Mouse (Mus musculus) intestine, embryonic 14.5 days (tissue): ENCODE measurements around the gene Fhl2. TPM values are rescaled to one million over a fixed set of nuclear protein-coding genes. Genes with fewer than 3 reads are reported as not detected.
A peak's percentile ranks its signal among the peaks of the same experiment; 100 is the strongest.

ENCODE experiments used
- ATAC-seq: fragments of 200-750 bp; cut with Nextera tagmentation; replicated peaks from 2 replicates; pipeline ENCODE4 v1.8.0; 2017; ENCODE audit warnings: low read depth, moderate number of reproducible peaks, moderate TSS enrichment, moderate library complexity; ENCODE audit not compliant: low FRiP score, low TSS enrichment
- DNase-seq: peaks from one replicate; pipeline ENCODE4 v3.0.0-alpha.2; 2018; ENCODE audit warnings: low spot score
- H3K27ac ChIP-seq: fragments of 300-500 bp; sonication (generic); 2 replicates; pipeline ENCODE4 v1.5.1; 2014; ENCODE audit warnings: low read depth, mild to moderate bottlenecking, control low read depth
- H3K27me3 ChIP-seq: fragments of 300-500 bp; sonication (generic); replicated peaks from 2 replicates; pipeline ENCODE4 v1.6.1; 2014; ENCODE audit warnings: low read length, control low read depth; ENCODE audit not compliant: control insufficient read depth, insufficient read depth
- H3K36me3 ChIP-seq: fragments of 300-500 bp; sonication (generic); 2 replicates; pipeline ENCODE4 v1.6.1; 2014; ENCODE audit warnings: low read length, control low read depth; ENCODE audit not compliant: control insufficient read depth, insufficient read depth
- H3K4me1 ChIP-seq: fragments of 300-500 bp; sonication (generic); replicated peaks from 2 replicates; pipeline ENCODE4 v1.6.1; 2014; ENCODE audit warnings: low read length, control low read depth, mixed read lengths; ENCODE audit not compliant: control insufficient read depth, insufficient read depth
- H3K4me2 ChIP-seq: fragments of 300-500 bp; sonication (generic); 2 replicates; pipeline ENCODE4 v1.6.1; 2014; ENCODE audit warnings: low read length
- H3K4me3 ChIP-seq: fragments of 300-500 bp; sonication (generic); 2 replicates; pipeline ENCODE4 v1.5.1; 2014; ENCODE audit warnings: low read depth, low read length, control low read depth, mixed read lengths
- H3K9ac ChIP-seq: fragments of 300-500 bp; sonication (generic); 2 replicates; pipeline ENCODE4 v1.6.1; 2014; ENCODE audit warnings: mild to moderate bottlenecking, low read length
- H3K9me3 ChIP-seq: fragments of 300-500 bp; sonication (generic); 2 replicates; pipeline ENCODE4 v1.6.1; 2016; ENCODE audit warnings: low read length, control low read depth; ENCODE audit not compliant: control insufficient read depth
- WGBS: fragments of 180-500 bp; shearing (Covaris S2); extraction: QIAGEN DNeasy Blood & Tissue Kit; methylation state at CpG from one replicate; pipeline ENCODE4 v1.1.7; 2014; 5-methylcytosine and 5-hydroxymethylcytosine counted together
- polyA plus RNA-seq: library from polyadenylated mRNA; unstranded; fragments of >200 nt; fragmentation: Nextera tagmentation; extraction: Ambion mirVana; gene quantifications from 2 replicates; pipeline ENCODE4 v1.2.1, GENCODE M21; 2014

The Fhl2 gene
- polyA plus RNA-seq, 1 experiment from 2014 or later, result 60.5 TPM

DNA sequence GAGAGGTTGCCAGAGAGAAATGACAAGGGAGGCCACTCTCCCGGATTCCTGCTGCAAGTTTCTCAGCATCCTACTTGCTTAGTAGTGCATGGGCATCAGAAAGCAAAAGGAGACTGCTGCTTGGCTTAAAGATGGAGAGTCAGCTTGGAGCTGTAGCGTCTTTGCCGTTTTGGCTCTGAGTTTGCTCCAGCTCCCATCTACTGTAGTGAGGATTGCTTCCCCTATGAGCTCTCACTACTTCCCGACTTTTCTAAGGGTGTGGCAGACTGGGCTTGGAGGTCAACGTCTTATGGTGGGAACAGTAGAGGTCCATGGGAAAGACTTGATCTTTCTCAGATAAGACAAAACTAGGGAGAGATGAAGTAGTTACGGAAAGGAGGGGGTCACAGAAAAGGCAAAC lies 15.9 kb downstream of the Fhl2 start:
- 75% methylated on average over 6 of the region's 6 CpGs for WGBS
- DNase-seq (no peak), ATAC-seq (no peak)
- Histone ChIP-seq H3K27ac (no peak overlapping the region), H3K4me1 (0 out of 2 replicates have a peak, but pooled peaks cover 8% of the 10 kb centered on the region), H3K36me3 (no peaks in the 10 kb centered on the region), H3K9me3 (no peaks in the 10 kb centered on the region), H3K4me3 (no peak overlapping the region), H3K4me2 (no peak overlapping the region), H3K27me3 (no peaks in the 10 kb centered on the region), H3K9ac (no peak overlapping the region)

DNA sequence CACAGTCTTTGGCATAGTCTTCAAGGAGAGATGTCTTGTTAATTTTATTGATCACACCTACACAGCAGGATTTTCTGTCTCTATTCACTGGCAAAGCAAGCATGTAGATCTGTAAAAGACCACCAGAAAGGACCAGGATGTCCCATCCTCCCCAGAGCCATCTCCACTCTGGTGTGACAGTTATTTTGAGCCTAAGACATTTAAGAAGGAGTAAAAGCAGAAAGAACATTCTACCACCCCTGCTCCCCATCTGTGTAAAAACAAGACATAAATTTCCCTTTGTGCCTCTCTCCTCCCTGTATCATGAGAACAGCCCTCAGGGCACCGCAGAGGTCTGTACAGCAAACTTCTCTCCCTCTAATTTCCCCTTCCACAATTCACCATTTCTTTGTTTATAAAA lies 18.0 kb downstream of the Fhl2 start:
- DNase-seq, result no peak

DNA sequence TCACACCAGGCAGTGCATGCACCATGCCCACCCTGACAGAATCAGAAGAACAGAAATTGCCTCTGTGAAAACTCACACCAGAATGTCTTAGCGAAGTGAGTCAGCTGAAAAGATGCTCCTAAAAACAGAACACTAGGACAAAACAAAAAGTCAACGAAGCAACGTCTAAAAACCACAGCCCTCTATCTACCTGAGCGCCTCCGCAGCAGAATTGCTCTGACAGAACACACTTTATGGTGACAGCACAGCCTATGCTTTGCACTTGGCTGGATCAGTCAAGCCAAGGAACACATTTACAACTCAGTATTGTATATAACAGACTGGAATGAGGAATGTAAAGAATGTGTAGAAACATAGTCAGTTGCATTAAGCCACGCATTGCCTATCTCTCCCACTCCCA lies 18.4 kb downstream of the Fhl2 start:
- ATAC-seq (peak; percentile 66), DNase-seq (no peak)
- Histone ChIP-seq H3K9ac (no peak overlapping the region), H3K4me2 (no peak overlapping the region), H3K4me1 (0 out of 2 replicates have a peak, but pooled peaks cover 8% of the 10 kb centered on the region), H3K27me3 (no peaks in the 10 kb centered on the region), H3K4me3 (no peak overlapping the region), H3K27ac (no peak overlapping the region), H3K9me3 (no peaks in the 10 kb centered on the region), H3K36me3 (no peaks in the 10 kb centered on the region)
- WGBS, result 34% methylated on average over 6 of the region's 6 CpGs

More for the DNA sequence above, 18.0 kb downstream of the Fhl2 start:
- Histone ChIP-seq H3K27me3 (no peaks in the 10 kb centered on the region), H3K4me2 (no peak overlapping the region), H3K27ac (no peak overlapping the region), H3K9ac (no peak overlapping the region), H3K4me3 (no peak overlapping the region), H3K4me1 (0 out of 2 replicates have a peak, but pooled peaks cover 8% of the 10 kb centered on the region), H3K36me3 (no peaks in the 10 kb centered on the region), H3K9me3 (no peaks in the 10 kb centered on the region)
- ATAC-seq, result no peak
- 16% methylated on average over 1 of the region's 1 CpGs for WGBS

DNA sequence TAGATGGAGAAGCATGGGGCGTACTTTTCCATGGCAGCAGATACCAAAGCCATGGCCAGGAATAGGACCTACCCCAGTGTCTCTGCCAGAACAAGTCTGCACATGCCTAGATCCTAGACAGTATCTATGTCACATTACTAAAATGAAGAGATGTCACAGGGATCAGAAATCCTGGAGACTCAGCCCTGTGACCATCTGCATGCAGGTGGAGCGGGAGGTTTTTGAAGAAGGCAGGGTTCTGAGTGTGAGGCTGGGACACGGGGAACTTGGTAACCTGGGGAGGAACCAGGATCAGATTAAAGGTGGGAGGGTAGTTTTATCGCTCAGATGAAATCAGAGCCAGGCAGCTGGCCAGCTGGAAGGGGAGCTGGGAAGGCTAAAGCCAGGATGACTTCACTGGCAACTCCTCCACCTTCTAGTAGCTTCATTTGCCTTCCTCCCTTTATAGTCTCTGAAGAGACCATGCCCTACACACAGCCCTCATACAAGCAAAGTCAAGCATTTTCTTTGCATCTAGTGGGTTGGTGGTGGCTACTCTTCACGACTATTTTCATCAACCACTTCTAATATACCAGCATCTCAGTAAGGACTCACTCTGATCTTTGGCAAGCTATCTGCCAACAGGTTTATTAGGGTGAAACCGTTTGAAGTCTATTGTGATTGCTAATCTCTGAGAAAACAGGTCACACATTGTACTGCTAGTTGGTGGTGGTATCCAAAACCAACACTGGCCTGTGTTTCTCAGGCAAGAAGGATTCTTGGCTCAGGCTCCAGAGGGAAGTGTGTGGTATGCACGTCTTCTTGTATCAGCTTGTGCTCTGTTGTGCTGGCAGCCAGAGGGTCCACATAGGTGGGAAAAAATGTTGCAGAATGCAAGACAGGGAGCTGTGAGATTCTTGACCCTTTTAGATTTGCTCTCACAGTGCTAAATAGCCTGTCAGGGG lies 23.2 kb downstream of the Fhl2 start:
- no peaks in the 10 kb centered on the region for H3K27me3 ChIP-seq
- H3K27ac ChIP-seq, result no peak overlapping the region
- H3K4me1 ChIP-seq, result peaks cover 17% of the 10 kb centered on the region
- 70% methylated on average over 7 of the region's 7 CpGs for WGBS
- ATAC-seq (no peak), DNase-seq (no peak)
- no peaks in the 10 kb centered on the region for H3K9me3 ChIP-seq
- H3K4me3 ChIP-seq, result no peak overlapping the region
- no peaks in the 10 kb centered on the region for H3K36me3 ChIP-seq
- no peak overlapping the region for H3K4me2 ChIP-seq
- H3K9ac ChIP-seq, result no peak overlapping the region

DNA sequence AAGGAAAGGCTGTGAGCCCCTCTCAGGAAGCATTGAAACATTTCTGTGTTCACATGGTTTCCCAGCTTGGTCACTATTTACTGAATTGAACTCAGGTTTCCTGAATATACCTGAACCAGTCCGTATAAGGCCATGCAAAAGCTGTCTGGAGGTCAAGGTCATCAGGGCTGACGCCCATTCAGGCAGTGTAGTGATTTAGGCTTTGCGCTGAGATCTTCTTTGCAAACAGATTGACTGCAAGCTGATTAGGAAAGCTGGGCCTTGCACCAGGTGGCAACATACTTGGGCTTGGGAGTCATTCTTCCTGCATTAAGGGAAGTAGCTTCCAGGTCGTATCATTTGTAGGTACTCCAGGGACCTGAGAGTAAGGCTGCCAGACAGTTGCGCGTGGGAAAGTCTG lies 25.0 kb downstream of the Fhl2 start:
- H3K27ac ChIP-seq, result no peak overlapping the region

DNA sequence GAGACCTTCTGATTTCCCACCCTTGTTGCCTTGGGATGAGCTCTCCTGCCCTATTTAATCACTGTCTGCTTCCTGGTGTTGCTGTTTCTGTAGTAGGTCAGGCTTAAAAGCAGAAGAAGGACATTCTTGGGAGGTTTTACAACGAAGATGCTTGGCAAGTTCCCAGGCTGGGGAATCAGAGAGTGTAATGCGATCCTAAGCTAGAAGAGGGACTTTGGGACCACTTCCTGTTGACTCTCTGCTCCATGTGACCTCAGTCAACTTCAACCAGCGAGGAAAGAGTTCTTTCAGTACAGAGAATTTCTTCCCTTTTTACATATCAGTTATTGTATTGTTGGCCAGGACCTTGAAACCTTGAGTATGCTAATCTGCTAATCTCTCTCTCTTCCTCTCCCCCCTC lies 25.7 kb downstream of the Fhl2 start:
- Histone ChIP-seq H3K9ac (no peak overlapping the region), H3K27me3 (no peaks in the 10 kb centered on the region), H3K4me1 (peaks cover 25% of the 10 kb centered on the region), H3K27ac (0 out of 2 replicates have a peak overlapping the region, but pooled peaks have one; percentile 11), H3K4me3 (no peak overlapping the region), H3K4me2 (no peak overlapping the region), H3K9me3 (no peaks in the 10 kb centered on the region), H3K36me3 (no peaks in the 10 kb centered on the region)
- DNase-seq (no peak), ATAC-seq (no peak)
- WGBS, result 16% methylated on average over 3 of the region's 3 CpGs

More for the DNA sequence above, 25.0 kb downstream of the Fhl2 start:
- no peak for DNase-seq
- ATAC-seq, result no peak
- Histone ChIP-seq H3K9ac (no peak overlapping the region), H3K27me3 (no peaks in the 10 kb centered on the region), H3K4me3 (no peak overlapping the region), H3K36me3 (no peaks in the 10 kb centered on the region), H3K4me1 (peaks cover 25% of the 10 kb centered on the region), H3K4me2 (no peak overlapping the region), H3K9me3 (no peaks in the 10 kb centered on the region)
- WGBS, result 86% methylated on average over 6 of the region's 6 CpGs

DNA sequence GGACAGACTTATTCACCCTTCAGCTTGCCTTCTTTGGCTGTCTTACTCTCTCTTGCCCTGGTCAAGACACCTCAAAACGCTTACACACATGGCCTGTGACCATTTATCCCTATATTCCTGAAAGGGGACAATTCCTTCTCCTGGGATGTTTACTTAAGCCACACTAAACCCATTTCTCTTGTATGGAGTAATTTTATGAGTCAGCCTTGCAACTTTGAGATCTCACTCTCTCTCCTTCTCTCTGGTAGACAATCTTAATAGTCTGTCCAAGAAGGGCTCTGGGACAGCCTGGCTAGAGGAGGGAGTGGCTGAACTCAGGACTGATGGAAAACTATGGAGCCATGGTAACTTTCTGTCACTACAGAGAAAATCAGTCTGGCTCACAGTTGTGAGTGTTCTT lies 27.1 kb downstream of the Fhl2 start:
- H3K27me3 ChIP-seq, result no peaks in the 10 kb centered on the region
- no peak for DNase-seq
- peaks cover 25% of the 10 kb centered on the region for H3K4me1 ChIP-seq
- peaks cover 2% of the 10 kb centered on the region; the same call in 1 of the 2 replicates for H3K9me3 ChIP-seq
- no peak overlapping the region for H3K9ac ChIP-seq
- H3K4me3 ChIP-seq, result no peak overlapping the region
- no peak overlapping the region for H3K27ac ChIP-seq
- no peak for ATAC-seq
- H3K36me3 ChIP-seq, result no peaks in the 10 kb centered on the region
- H3K4me2 ChIP-seq, result no peak overlapping the region
- WGBS, result 71% methylated on average over 1 of the region's 1 CpGs

DNA sequence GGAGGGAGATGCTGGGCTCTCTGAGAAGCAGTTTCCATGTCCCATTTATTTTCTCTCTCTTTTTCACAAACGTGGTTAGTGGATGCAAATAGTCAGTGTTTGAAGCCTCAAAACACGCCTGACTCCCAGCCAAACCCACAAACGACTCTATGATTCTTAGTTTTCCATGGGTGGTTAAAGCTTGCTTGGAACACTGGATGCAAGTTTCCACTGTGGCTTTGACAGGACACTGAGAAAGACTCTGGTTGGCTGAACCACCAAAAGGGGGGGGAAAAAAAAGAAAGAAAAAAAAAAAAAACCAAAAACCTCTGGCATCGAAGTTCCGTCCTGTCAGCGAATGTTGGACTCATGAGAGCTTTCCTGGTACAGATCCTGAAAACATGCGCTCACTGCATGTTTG lies 27.6 kb downstream of the Fhl2 start:
- 81% methylated on average over 7 of the region's 7 CpGs for WGBS
- no peak overlapping the region for H3K4me3 ChIP-seq
- no peaks in the 10 kb centered on the region for H3K27me3 ChIP-seq
- no peaks in the 10 kb centered on the region for H3K36me3 ChIP-seq
- H3K4me1 ChIP-seq, result peaks cover 26% of the 10 kb centered on the region
- H3K9me3 ChIP-seq, result peaks cover 2% of the 10 kb centered on the region; the same call in 1 of the 2 replicates
- no peak overlapping the region for H3K4me2 ChIP-seq
- no peak for ATAC-seq
- no peak overlapping the region for H3K9ac ChIP-seq
- H3K27ac ChIP-seq, result no peak overlapping the region
- DNase-seq, result no peak
